Mouse (Mus musculus): Measurements from ENCODE around the gene Gatad2b.
"Not testable (repeated sequence)": the region's sequence is repeated elsewhere in the genome, so short reads cannot be mapped to it uniquely, and the experiment has no call there.

The Gatad2b gene

GRCm38 (mm10) chr3:90309589-90309988 is 16.6 kb downstream of the Gatad2b start:
- DNase-seq (ENCODE audit: extremely low read depth, low read depth) = no peak

GRCm38 (mm10) chr3:90313367-90313766 is 20.4 kb downstream of the Gatad2b start:
- DNase-seq (ENCODE audit: extremely low read depth, low read depth) = peak; percentile 46

GRCm38 (mm10) chr3:90314241-90314640 is 21.3 kb downstream of the Gatad2b start:
- no peak for DNase-seq (ENCODE audit: extremely low read depth, low read depth)

GRCm38 (mm10) chr3:90322289-90322688 is 29.3 kb downstream of the Gatad2b start:
- no peak for DNase-seq (ENCODE audit: extremely low read depth, low read depth)

- DNase-seq (ENCODE audit: extremely low read depth, low read depth) = no peak
These were observed 30.1 kb downstream of the Gatad2b start for GRCm38 (mm10) chr3:90323119-90323518.

GRCm38 (mm10) chr3:90332485-90332884 is 39.5 kb downstream of the Gatad2b start:
- no peak for DNase-seq (ENCODE audit: extremely low read depth, low read depth)

- DNase-seq (ENCODE audit: extremely low read depth, low read depth) = peak; percentile 42
These were observed 42.5 kb downstream of the Gatad2b start for GRCm38 (mm10) chr3:90335517-90335916.

GRCm38 (mm10) chr3:90338190-90338589 is 45.2 kb downstream of the Gatad2b start:
- DNase-seq (ENCODE audit: extremely low read depth, low read depth) = no peak

- DNase-seq (ENCODE audit: extremely low read depth, low read depth) = no peak
These were observed 47.2 kb downstream of the Gatad2b start for GRCm38 (mm10) chr3:90340177-90340576.

- DNase-seq (ENCODE audit: extremely low read depth, low read depth) = not testable (repeated sequence)
These were observed 49.9 kb downstream of the Gatad2b start for GRCm38 (mm10) chr3:90342853-90343252.

GRCm38 (mm10) chr3:90347847-90348246 is 54.9 kb downstream of the Gatad2b start:
- no peak for DNase-seq (ENCODE audit: extremely low read depth, low read depth)

- DNase-seq (ENCODE audit: extremely low read depth, low read depth) = no peak
These were observed 65.0 kb downstream of the Gatad2b start for GRCm38 (mm10) chr3:90357959-90358358.

- no peak for DNase-seq (ENCODE audit: extremely low read depth, low read depth)
These were observed 66.3 kb downstream of the Gatad2b start for GRCm38 (mm10) chr3:90359230-90359629.

- no peak for DNase-seq (ENCODE audit: extremely low read depth, low read depth)
These were observed 68.5 kb downstream of the Gatad2b start for GRCm38 (mm10) chr3:90361476-90361875.

- no peak for DNase-seq (ENCODE audit: extremely low read depth, low read depth)
These were observed 69.4 kb downstream of the Gatad2b start for GRCm38 (mm10) chr3:90362346-90362745.

GRCm38 (mm10) chr3:90367001-90367632 is 74.1 kb downstream of the Gatad2b start:
- DNase-seq (ENCODE audit: extremely low read depth, low read depth) = no peak

- DNase-seq (ENCODE audit: extremely low read depth, low read depth) = no peak
These were observed 76.1 kb downstream of the Gatad2b start for GRCm38 (mm10) chr3:90369041-90369440.

GRCm38 (mm10) chr3:90371857-90372256 is 78.9 kb downstream of the Gatad2b start:
- DNase-seq (ENCODE audit: extremely low read depth, low read depth) = no peak

GRCm38 (mm10) chr3:90372817-90373216 is 79.8 kb downstream of the Gatad2b start:
- DNase-seq (ENCODE audit: extremely low read depth, low read depth) = no peak

GRCm38 (mm10) chr3:90373432-90374028 is 80.6 kb downstream of the Gatad2b start:
- peak; percentile 82 for DNase-seq (ENCODE audit: extremely low read depth, low read depth)

GRCm38 (mm10) chr3:90374368-90374767 is 81.4 kb downstream of the Gatad2b start:
- no peak for DNase-seq (ENCODE audit: extremely low read depth, low read depth)

- DNase-seq (ENCODE audit: extremely low read depth, low read depth) = no peak
These were observed 82.7 kb downstream of the Gatad2b start for GRCm38 (mm10) chr3:90375562-90376246.

GRCm38 (mm10) chr3:90376247-90376585 is 83.2 kb downstream of the Gatad2b start:
- DNase-seq (ENCODE audit: extremely low read depth, low read depth) = no peak
